Mouse (Mus musculus) gonadal fat pad, adult 2 months (tissue): ENCODE measurements around the gene Rps25. TPM values are rescaled to one million over a fixed set of nuclear protein-coding genes. Genes with fewer than 3 reads are reported as not detected.
"Not testable (repeated sequence)": the region's sequence is repeated elsewhere in the genome, so short reads cannot be mapped to it uniquely, and the experiment has no call there.

ENCODE experiments used
- DNase-seq: peaks from one replicate; pipeline ENCODE4 v3.0.0-alpha.2; 2012; ENCODE audit warnings: low read depth
- polyA plus RNA-seq: library from polyadenylated mRNA; depleted of rRNA; stranded (reverse); fragments of >200 nt; gene quantifications from 2 replicates; pipeline ENCODE4 v1.2.3, GENCODE M21; 2012

Gene Rps25
- polyA plus RNA-seq, 1 experiment, result 255 TPM

GRCm38 (mm10) chr9:44405011-44405410 lies 1.9 kb upstream of the Rps25 start:
- DNase-seq, result no peak

DNA sequence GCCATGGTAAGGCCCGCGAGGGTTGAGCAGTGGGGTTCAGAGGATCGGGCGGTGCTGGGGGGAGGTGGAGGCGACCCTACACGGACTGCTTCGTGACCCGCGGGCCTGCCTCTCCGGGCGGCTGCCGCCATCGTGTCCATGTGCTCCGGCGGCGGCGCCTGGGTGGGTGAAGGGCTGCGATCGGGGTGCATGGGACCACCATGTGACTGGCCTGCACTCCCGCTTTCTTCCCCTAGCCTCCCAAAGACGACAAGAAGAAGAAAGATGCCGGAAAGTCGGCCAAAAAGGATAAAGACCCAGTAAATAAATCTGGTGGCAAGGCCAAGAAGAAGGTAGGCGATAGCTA lies 786 bp downstream of the Rps25 start:
- no peak for DNase-seq

- not testable (repeated sequence) for DNase-seq
Measured at GRCm38 (mm10) chr9:44408693-44409092, 1.8 kb downstream of the Rps25 start.

DNA sequence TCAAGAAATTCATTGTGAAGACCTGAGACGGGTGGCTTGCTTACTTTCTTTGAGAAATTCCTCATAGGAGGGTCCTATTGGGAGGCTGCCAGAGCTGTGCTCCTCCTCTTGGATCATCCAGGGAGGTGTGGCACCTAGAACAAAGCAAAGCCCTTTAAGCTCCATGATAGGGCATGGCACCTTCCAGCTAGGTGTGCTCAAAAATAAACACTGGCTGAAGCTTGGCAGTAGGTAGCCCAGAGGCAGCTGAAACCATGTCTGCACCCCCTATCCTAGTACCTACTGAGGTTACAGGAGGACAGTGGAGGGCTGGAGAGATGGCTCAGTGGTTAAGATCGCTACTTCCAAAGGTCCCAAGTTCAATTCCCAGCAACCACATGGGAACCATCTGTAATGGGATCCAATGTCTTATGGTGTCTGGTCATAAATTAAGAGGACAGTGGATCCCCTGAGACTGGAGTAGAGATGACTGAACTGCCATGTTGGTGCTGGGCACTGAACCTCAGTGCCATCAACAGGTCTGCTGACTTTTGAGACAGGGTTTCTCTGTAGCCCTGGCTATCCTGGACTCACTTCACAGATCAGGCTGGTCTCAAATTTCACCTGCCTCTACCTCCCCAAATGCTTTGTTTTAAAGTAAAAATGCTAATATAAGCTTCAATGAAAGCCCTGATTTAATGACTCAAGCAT lies 3.9 kb downstream of the Rps25 start:
- DNase-seq, result no peak

DNA sequence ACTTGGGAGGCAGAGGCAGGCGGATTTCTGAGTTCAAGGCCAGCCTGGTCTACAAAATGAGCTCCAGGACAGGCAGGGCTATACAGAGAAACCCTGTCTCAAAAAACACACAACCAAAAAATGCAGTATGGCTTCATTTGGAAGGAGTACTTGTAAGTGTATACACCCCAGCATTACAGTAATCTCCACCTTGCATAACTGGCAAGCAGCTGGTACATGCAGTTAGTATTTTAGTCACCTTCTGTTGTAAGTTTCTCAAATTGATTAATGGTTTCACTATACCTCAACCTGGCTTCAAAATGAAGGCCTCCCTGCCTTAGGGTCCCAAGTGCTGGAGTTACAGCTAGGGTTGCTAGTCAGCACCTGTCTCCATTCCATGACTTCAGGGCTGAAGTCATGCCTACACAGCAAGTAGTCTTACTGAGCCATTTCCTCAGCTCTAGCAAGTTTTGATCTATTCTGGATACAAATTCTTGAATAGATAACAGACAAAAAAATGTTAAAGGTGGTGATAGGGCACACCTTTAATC lies 4.7 kb downstream of the Rps25 start:
- peak; percentile 70 for DNase-seq

GRCm38 (mm10) chr9:44412306-44412705 lies 5.4 kb downstream of the Rps25 start:
- no peak for DNase-seq

GRCm38 (mm10) chr9:44412781-44413180 lies 5.8 kb downstream of the Rps25 start:
- DNase-seq, result no peak

DNA sequence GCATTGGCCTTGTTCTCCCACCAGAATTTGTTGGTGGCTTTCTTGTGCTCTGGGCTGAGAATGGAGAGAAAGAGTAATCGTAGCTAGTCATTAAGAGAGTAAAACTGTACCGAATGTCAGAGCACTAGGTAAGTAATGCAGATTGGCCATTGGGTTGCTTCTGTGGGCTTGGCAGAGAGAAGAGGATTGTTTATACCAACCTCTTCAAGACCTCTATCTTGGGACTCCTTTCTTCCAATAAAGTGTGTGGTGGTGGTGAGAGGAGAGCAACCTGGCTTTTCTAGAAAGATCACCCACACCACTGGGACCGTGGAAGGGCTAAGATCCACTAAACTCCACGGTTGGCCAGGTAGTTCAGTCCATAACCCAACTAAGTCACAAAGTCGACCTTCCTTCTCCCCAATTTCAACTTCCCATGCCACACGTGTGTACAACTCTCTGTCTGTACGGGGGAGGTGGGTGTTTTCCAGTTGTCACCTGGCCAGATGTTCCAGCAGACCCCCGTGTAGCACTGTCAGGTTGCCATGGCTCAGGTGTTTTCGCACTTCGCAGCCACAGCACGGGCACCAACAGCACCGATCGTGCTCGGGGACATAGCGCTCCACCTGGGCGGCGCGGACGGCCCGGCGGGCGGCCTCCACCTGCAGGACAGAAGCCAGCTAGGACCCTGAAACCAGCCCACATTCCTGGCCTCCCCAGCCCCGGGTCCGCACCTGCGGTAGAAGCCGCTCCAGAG lies 10.4 kb downstream of the Rps25 start:
- no peak for DNase-seq

DNA sequence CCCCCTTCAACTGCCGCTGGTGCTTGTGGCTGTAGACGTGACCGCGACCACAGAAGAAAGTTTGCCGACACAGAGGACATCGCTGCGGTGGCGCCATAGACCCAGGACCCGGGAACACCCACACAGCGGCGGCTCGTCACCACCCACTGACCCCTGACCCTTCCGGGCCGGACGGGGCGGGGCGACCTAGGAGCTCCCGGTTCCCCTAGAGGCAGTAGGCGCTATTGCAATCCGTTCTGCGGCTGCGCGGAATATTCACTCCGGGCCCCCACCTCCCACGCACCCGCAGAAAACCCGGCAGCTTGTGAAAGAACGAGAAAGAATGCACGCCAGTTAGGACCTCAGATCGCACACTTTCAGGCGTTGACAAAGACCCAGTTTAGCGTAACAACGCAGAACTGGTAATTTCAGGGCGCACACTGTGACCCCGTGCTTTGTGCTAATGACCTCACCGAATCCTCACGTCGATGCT lies 11.0 kb downstream of the Rps25 start:
- DNase-seq, result no peak

GRCm38 (mm10) chr9:44418519-44419385 lies 11.8 kb downstream of the Rps25 start, which contains the start of gene Ccdc84:
Ccdc84 (minus strand) TSS chr9:44418569.
- no peak for DNase-seq

DNA sequence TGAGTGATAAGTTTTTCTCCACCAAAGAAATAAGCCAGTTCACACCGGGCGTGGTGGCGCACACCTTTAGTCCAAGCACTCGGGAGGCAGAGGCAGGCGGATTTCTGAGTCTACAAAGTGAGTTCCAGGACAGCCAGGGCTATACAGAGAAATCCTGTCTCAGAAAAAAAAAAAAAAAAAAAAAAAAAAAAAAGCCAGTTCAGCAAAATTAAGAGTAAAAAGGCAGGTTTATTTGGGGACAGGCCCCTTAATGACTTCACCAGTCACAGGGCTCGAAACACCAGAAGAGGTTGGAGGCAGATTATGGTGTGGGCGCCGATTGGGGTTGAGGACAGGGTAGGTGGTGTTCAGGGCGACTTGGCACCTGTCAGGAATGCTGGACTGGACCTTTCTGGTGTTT lies 12.8 kb downstream of the Rps25 start:
- DNase-seq, result not testable (repeated sequence)

GRCm38 (mm10) chr9:44420280-44420898 lies 13.4 kb downstream of the Rps25 start:
- DNase-seq, result no peak

DNA sequence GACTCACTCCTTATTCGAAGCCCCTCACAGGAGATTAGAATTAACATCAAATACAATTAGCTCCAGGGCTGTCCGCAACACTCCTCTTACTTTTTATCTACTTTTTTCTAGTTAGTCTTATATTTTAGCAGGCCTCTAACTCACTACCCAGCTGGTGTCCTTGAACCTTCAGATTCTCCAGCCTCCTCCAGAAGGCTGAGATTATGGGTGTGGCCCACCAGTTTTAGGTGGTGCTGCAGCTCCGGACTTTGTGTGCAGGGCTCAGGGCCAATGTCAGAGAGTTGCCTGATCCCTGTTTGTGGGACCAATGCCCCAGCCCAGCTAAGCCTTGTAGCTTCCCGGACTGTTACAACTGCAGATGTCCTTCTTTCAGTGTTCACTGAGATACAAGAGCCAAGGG lies 16.6 kb downstream of the Rps25 start:
- DNase-seq, result no peak

DNA sequence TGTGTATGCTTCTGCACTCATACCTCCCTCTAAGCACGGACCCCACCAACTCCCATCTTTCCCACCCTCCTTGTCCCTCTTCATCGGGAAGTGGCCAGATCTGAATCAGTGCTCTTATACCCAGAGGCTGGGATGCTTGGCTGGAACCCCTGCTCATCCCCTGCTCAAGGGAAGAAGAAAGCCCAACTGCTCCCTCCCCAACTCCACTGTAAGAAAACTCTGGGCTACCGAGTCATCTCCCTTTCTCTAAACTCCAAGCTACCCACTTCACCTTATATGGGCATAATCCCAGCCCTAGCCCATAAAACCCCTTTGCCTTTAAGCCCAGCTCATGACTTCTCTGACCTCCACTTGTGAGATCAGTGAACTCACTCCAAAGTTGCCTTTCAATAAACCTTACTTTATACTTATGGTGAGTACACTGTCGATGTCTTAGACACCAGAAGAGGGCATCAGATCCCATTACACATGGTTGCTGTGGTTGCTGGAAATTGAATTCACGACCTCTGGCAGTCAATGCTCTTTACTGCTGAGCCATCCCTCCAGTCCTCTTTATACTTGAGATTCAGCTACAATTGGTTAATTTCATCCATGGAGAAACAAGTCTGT lies 25.7 kb downstream of the Rps25 start:
- no peak for DNase-seq

GRCm38 (mm10) chr9:44435747-44436146 lies 28.8 kb downstream of the Rps25 start:
- DNase-seq, result no peak

- no peak for DNase-seq
Measured at GRCm38 (mm10) chr9:44440961-44441360, 34.0 kb downstream of the Rps25 start, which contains the start of gene Foxr1. Foxr1 (minus strand) TSS chr9:44441136.

DNA sequence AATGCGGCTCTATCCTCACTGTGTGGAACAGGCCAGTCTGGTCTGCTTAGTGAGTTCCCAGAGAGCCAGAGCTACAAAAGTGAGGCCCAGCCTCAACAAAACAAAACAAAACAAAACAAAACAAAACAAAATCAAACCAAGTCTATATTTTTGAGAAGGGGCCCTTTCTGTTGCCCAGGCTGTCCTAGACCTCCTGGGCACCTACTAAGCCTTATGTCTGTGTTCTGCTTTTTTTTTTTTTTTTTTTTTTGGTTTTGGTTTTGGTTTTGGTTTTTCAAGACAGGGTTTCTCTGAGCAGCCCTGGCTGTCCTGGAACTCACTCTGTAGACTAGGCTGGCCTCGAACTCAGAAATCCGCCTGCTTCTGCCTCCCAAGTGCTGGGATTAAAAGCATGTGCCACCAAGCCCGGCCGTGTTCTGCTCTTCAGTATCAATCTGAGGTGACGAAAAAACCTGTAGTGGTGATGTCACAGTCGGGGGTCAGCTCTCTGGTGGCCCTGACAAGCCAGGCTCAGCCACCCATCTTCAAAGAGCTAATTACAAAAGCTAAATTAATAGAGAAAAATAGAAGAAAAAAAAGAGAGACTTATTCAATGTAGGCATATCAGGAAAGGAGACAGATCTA lies 37.6 kb downstream of the Rps25 start:
- not testable (repeated sequence) for DNase-seq

GRCm38 (mm10) chr9:44450387-44450786 lies 43.4 kb downstream of the Rps25 start:
- no peak for DNase-seq

GRCm38 (mm10) chr9:44454132-44454890 lies 47.4 kb downstream of the Rps25 start:
- DNase-seq, result no peak

DNA sequence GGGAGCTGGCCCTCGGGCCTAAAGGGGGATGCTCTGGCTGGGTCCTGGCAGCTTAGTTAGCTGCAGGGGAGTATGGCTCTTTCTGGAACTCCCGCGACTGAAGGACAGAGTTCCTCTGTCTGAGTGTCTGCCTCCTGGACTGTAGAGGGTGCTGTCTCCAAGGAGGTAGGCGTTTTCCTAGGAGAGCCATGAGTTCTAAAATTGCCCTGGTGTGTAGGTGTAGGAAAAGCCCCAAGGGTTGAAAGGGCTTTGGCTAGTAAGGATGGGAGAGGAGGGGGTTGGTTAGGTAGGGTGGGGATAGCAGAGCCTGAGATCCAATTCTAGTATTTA lies 47.9 kb downstream of the Rps25 start, which contains the start of gene Upk2:
TSS of gene Upk2 (minus strand) at position 86 of the 330 bp plus-strand sequence.
- DNase-seq, result peak; percentile 10
